Mouse (Mus musculus) heart, adult 9 months (tissue): ENCODE data around the gene Usp30.
A peak's percentile ranks its signal among the peaks of the same experiment; 100 is the strongest.

Experiments
- DNase-seq, 2 experiments: peaks; one replicate each; pipeline ENCODE4 v3.0.0; 2022; ENCODE audit warnings: low spot score in 2 of 2

Usp30 gene

DNA sequence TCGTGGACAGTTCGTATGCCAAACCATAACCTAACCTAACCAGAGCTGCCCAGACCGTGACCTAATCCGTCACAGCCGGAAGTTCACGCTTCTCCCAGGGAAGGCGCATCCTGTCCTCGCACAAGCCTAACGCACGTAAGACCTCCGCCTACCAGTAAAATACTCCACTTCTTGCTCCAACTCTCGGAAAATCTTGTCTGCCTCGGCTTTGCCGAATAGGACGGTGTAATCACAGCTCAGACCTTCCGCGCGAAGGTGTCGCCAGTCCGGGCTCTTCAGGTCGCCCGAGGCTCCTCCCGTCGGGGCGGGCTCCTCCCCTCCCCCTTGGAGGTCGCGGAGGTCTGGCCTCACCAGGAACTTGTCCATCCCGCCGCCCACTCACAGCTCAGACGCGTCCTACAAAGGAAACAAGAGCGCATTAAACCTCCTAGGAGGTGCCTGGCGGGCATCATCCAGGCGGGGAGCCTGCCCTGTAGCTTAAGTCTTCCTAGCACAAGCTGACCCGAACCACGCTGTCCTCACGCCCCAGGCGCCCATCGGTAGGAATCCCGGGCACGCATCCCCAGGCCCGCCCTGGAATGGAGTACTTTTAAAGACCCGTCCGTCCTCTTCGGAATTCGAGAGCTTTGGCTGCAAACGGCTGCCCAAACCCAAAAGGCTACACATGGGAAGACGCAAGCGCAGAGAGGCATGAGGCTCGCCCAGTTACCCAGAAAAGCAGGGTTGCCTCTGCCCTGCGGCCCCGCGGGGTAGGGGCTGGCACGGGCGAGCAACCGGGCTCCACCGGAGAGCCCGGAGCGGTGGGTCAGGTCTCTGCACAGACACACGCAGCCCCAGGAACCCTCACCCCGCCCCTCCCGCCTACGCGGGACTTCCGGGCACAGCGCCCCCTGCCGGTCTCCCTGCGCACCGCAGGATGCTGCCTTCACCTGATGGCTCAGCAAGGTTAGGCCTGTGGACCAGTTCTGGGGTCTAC is 62.4 kb downstream of the Usp30 start, which contains the start of gene Alkbh2:
TSS of gene Alkbh2 (minus strand) at position 845 of the 976 bp plus-strand sequence.
- peak; percentile 70 to 75 for DNase-seq

DNA sequence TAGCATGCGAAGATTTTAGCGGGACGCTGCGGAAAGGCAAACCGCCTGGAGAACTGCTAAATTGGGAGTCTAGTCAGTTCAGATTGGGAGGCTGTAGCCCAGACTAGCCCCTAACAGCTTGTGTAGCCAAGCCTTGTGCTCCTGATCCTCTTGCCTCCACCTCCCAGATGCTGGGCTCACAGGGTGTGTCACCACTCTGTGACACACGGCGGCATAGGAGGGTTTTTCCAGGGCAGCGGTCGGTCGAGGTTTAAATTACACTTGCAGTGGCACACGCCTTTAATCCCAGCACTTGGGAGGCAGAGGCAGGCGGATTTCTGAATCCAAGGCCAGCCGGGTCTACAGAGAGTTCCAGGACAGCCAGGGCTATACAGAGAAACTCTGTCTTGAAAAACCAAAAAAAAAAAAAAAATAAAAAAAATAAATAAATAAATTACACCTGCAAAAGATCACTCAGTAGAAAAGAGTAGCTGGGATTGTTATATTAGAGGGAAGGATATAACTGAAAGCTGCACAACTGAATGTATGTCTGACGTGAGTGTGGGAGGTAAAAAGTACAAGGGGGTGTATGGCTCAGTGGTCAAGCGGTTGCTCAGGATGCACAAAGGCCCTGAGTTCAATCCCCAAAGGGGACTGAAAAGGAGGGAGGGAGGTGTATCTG is 64.4 kb downstream of the Usp30 start:
- no peak for DNase-seq

DNA sequence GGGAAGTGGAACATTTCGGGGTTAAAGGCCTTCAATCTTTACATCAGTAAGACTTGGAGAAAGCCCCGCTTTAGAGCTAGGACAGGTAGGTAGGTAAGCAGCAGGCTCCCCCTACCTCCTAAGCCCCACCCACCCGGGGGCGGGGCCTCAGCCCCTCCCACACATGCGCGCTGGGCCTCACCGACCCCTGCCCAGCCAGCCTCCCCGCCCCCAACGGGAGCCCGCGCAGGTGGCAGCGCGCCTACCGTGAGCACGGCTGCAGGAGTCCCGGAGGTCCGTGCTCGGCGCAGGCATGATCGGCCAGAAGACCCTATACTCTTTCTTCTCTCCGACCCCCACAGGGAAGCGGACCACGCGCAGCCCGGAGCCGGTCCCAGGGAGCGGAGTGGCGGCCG is 64.9 kb downstream of the Usp30 start, which contains the start of gene Ung:
TSS of gene Ung (plus strand) at position 176 of the 395 bp plus-strand sequence.
- peak in 1 of 2 experiments; percentile 30 for DNase-seq

GRCm38 (mm10) chr5:114130698-114131520 is 65.6 kb downstream of the Usp30 start:
- peak; percentile 94 to 96 for DNase-seq

DNA sequence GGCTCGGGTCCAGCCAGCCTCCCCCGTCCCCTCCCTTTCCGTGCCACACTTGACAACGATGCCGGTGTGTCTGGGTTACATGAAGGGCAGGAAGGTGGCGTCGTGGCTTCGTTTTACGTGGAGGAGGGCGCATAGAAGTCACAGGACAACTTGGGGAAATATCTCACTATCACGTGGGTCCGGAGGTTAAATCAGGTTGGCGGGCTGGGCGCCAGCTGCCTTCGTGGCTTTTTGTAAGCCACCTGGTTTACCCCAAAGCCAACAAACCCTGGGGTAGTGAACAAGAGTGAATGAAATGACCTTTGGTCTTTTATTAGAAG is 66.2 kb downstream of the Usp30 start:
- peak; percentile 67 to 80 for DNase-seq

- DNase-seq: no peak
Measured at GRCm38 (mm10) chr5:114132841-114133240, 67.6 kb downstream of the Usp30 start.

GRCm38 (mm10) chr5:114134091-114134534 is 68.9 kb downstream of the Usp30 start:
- peak; percentile 58 to 67 for DNase-seq

DNA sequence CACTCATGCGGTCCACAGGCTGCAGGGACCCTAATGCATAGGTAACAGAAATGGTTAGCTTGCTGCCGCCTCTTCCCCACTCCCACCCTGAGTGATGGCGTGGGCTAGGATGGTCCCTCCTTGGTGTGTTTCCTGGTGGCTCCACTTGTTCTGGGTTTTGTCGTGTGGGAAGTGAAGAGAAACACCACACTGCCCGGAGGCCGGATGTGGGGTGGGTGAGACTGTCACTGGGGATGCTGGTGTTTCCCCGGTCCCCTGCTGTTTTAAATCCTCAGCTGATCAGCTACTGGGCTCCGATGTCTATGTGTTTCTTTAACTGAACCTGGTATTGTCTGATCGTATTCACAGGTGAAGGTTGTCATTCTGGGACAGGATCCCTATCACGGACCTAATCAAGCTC is 70.3 kb downstream of the Usp30 start:
- DNase-seq: no peak

DNA sequence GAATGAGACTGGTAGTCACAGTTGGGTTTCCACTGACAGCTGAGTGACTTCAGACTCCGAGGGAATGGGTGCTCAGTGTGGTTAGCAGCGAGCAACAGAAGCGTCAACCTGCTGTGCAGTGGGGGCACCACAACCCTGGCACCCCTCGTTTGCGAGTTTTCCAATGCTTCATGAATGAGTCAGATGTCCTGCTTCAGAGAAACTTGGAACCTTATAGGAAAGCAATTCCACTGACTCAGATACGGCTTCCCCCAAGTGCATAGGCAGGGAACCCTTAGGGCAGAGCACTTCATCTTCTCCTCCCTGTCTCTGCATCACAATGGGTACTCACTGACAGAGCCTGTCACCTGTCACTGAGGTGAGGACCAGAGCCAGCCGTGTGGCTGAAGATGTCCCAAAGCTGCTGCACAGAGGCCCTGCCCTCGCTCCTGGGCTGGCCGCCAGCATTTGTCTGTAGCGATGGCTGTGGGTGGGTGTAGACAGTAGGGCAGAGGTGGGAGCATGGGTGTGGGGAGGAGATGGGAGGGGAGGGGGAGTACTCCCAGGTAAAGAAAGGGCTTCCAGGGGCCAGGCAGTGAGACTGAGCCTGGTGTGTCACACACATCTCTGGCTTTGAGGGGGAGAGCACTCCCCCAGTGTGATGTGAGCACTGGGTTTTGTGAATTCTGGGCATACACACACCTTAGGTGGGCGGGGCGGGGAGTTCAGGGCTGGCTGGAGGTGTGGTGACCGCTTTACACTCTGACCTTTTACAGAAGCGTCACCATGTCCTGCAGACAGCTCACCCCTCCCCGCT is 72.4 kb downstream of the Usp30 start:
- DNase-seq: no peak

GRCm38 (mm10) chr5:114138277-114139164 is 73.3 kb downstream of the Usp30 start:
- DNase-seq: peak in 1 of 2 experiments; percentile 49

DNA sequence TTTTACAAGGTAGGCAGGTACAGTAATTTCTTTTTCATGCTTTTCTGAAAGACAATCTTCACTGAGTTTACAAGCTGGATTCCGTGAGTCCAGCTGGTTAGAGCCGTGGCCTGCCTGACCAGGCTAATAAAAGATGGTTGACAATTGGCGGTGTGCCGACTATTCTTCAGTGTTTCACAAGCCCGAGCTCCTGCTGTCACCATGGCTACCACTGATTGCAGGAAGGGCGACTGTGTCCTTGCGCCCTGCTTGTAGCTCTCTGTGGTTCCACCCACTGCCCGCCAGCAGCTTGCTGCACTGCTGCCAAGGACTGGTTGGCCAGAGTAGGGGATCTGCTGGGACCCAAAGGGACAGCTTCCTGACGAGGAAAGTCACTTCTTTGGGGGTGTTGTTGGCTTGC is 73.9 kb downstream of the Usp30 start:
- peak; percentile 93 to 94 for DNase-seq

GRCm38 (mm10) chr5:114146028-114146888 is 81.0 kb downstream of the Usp30 start, which contains the start of gene Acacb:
Gene Acacb (plus strand): TSS chr5:114146535.
- peak; percentile 73 to 78 for DNase-seq

- no peak for DNase-seq
Measured at GRCm38 (mm10) chr5:114147043-114147972, 82.0 kb downstream of the Usp30 start.

DNA sequence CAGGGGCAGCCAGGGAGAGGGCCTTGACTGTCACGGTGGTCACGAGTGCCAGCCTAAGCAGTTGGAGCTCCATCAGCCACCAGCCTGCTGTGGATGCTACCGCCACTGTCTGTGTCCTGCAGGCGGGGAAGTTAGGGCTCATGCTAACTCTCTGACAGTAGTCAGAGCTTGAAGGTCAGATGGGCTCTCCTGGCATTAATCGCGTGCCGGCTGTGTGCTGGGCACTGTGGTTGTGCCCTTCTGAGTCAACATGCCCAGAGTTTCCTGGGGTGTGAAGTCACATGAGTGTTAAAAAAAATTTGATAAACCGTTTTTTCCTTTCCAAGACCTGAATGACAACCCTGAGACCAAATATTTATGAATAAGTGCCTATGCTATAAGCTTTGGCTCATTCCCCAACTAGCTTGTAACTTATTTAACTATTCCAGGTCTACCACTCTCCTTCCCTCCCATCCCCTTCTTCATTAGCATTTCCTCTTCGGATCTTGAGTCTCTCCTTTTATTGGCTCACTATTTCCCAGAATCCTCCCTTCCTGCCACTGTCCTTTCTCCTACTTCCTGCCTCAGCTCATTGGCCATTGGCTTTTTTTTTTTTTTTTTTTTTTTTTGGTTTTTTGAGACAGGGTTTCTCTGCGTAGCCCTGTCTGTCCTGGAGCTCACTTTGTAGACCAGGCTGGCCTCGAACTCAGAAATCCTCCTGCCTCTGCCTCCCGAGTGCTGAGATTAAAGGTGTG is 87.3 kb downstream of the Usp30 start:
- no peak for DNase-seq

GRCm38 (mm10) chr5:114153490-114153889 is 88.2 kb downstream of the Usp30 start:
- DNase-seq: no peak

DNA sequence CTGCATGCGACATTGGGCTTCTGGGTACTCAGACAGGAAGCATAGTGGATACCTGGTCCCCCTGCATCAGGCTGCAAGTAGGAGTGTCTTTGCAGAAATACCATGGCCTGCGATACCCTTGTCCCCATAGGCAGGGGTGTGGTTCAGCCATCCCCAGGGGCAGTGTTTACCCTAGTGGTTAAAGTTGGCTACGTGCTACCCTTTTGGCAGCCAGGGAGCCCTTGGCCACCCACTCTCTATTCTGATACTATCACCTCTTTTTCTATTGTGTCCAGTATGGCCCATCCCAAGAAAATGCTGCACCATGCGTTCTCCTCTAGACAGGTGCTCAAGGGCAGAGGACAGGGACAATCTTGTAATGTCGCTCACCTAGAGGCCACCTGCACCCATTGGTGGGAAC is 89.5 kb downstream of the Usp30 start:
- DNase-seq: no peak
